Mouse (Mus musculus): ENCODE data around the gene Pgf.

Pgf gene

DNA sequence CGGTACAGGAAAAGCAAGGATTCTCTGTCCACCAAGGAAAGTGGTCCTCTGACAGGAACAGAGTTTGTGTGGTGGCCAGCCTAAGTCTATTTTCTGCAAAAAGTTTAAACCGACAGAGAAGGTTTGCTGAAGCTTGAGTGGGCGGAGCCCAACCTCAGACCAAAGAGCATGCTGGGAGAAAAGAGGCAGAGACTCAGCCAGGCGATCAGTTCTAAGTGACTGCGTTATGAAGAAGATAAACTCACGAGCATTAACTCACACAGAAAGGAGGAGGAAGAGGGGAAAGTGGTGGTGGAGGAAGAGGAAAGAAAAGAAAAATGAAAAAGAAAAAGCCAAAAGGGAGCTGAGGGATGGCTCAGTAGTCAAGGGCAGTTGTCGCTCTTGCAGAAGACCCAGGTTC, 12.7 kb upstream of the Pgf start:
- DNase-seq (ENCODE audit: low spot score) = no peak

DNA sequence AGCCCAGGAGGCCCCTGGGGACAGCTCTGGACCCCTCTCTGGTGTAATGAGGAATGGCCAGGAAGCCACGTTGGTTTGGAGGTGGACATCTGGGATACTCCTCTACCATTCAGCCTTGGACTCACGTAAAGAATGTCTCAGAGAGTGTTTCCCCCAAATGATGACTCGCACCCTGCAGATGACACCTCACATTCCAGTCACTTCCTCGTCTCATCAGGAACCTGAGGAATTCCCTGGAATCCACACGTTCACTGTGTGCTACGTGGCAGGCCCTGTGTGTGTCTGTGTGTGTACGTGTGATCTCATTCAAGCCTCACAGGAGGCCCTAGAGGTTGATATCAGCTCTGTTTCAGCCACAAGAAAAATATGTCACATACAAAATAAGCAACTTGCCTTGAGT, 8.8 kb upstream of the Pgf start:
- no peak for DNase-seq (ENCODE audit: low spot score)

DNA sequence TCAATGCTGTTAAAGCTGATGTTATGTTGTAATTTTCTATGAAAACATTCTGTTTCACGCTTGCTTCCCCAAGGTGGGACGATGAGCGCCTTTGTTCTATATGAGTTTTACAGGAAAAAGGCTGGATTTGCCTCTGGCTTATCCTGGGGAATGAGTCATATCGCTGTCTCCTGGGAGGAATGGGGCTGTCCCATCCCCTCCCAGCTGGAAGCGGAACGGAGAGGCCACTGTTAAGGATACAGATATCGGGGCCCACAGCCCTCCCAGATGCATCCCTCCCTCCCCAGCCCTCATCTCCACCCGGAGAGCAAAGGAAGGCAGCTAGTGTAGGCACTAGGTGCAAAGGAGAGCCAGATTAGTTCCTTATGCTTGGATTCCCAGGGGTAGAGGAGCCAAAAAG, 8.2 kb upstream of the Pgf start:
- no peak for DNase-seq (ENCODE audit: low spot score)

DNA sequence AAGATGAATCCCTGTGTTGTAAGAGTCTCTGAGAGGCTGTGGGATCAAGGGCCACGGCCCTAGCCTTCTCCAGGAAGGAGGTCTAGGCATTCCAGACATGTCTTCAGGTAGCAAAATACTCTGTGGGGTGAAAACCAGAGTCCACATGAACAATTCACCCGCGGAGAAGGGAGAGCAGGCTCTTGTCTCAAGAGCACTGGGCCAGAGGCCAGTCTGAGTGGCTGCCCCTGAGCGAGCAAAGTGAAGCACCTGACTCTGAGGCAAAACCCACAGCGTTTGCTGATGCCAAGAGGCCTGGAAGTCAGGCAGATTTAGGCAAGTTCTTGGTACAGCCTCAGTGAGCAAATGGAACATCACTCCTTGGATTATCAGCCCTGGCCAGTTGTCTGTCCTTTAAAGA, 6.5 kb upstream of the Pgf start:
- no peak for DNase-seq (ENCODE audit: low spot score)

DNA sequence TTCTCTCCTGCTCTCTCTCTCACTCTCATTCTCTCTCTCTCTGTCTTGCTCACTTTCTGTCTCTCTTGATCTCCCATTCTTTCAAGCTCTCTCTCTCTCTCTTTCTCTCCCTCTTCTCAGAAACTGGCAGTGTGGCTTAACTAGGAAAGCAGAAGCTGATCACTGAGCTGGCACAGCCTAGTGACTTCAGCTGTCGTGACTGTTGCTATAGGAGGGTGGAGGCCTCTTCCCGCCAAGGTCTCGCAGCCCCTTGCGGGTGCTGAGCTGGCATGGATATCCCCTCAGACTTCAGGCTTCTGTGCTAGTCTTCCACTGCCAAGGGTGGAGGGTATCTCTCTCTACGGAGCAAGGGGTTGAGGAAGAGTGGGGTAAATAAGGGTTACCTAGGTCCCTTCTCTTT, 5.3 kb upstream of the Pgf start:
- DNase-seq (ENCODE audit: low spot score) = no peak

DNA sequence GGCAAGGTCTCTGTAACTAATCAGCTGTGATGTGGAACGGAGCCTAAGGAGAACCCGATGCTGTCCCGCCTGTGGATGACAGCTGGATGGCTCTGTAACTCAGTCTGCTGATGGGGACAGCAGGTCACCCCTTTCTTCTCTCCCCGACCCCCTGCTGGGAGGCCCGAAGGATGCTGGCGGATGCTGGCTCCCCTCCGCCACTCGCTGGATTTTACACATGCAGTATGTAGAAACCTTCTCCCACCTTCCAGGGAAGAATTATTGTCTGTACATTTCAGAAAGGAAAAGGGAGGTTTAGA, 4.7 kb upstream of the Pgf start:
- DNase-seq (ENCODE audit: low spot score) = peak; percentile 66

DNA sequence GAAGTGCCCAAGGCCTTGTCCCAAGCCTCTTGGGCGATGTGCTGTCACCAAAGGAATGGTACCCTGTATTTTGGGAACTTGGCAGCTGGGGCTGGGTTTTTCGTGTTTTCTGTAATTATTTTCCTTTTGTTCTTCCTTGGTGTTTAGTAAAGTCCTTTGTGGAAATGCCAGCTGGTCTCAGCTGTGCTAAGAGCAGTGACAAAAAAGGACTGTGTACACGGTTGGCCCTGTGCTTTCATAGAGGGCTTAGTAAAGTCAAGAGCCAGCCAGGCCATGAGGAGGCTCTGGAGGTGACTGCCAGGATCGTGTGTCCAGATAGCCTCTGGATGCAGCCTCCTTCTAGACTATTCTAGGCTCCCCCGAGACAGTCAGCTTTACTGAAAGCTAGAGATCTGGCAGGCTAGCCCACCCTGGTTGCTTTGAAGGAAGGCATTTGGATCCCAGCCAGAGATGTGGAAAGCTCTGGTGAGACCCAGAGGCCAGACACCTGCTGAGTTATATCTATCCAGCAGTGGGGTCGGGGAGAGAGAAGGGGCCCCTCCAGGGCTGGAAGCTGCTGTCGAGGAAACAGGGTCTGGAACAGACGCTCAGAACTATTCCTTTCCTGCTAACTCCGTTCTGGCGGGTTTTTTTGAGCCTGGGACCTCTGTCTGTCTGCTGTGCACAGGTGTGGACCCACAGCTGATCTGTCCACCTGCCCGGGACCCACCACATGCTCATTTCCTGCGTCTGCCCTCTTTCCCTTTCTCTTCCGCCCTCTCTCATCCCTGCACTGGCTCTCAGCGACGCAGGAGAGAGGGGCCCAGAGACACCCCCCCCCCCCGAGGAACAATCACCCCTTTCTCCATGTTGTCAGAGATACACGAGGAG, 4.1 kb upstream of the Pgf start:
- no peak for DNase-seq (ENCODE audit: low spot score)

DNA sequence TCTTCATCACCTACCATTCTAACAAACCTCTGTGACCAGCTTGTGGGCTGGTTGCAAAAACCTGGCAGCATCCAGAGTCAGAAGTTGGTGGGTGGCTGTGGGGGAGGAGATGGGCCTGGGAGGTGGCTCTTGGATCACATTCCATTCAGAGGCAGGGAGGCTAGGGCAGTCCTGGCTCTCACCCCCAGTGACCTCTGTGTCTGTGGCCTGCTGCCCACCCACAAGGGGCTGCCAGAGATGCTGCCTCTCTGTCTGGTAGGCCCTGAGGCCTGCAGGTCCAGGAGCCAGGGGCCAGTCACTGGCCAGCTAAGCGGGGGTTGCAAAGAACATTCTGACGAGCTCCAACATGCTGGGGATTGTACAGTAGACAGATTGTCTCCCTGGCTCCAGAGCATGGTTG, 704 bp upstream of the Pgf start:
- DNase-seq (ENCODE audit: low spot score) = no peak

DNA sequence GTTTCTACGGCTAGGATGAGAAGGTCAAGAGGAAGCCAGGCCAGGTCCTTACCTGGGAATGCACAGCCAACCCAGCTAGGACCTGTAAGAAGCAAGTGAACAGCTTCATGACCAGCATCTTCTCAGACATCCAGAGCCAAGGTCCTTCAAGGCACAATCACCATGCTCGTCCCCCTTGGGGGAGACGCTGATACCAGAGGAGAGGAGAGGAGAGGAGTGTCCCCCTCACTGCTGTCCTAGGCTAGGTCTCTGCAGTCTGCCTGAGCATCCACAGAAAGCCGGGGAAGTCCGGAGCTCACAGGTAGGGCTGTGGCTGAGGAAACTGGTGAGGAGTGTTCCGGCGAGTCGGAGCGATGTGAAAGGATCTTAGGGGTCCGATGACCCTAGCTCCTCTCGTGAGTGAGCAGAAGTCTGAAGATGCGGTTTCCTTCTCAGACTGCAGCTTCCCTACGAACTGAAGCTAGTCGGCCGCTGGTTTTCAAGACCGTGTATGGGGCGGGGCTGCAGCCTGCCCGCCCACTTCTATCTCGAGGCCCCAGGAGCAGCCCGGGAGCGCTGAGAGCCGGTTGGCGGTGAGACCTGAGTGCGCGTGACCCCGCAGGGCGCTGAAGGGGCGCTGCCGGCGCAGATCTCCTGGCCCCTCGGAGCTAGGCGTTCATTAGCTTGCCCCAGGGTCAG, 605 bp downstream of the Pgf start:
- peak; percentile 70 for DNase-seq (ENCODE audit: low spot score)

DNA sequence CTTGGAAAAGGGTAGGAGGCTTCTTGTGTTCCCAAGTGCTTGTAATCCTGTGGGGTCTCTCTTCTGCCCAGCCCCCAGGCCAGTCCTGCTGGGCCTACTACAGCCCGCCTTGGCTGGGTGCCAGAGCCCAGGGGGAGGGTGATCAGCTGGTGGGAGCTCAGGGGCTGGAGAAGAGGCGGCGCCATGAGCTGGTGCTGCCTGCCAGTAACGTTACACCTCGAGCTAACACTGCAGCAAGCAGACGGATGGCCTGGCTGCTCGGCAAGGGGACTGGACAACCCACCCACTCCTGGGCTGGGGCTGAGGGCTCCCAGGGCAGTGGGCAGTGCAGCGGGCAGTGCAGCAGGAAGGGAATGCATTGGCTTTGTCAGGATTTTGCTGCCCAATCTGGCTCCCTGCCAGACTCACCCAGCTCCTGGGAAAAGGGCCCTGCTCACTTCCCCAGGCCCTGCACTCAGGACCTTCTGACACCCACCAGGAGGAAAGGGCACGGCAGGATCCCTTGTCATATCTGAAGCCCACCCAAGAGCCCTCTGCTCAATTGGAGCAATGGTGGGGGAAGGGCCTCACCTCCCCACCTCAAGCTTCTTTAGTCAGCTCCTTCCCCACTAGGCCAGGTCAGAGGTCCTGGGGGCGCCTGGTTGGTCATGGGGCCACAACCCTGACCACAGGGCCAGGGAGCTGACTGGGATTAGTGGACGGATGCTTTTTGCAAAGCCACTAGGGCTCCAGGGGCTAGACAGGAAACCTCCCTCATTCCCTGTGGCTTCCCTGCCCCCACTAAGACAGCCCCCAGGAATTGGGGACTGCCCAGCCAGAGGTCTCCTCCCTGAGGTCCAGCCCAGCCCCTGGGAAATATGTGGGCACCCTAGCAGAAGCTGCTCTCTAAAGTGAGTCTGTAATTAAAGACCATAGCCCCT, 1.4 kb downstream of the Pgf start:
- DNase-seq (ENCODE audit: low spot score) = peak; percentile 73

DNA sequence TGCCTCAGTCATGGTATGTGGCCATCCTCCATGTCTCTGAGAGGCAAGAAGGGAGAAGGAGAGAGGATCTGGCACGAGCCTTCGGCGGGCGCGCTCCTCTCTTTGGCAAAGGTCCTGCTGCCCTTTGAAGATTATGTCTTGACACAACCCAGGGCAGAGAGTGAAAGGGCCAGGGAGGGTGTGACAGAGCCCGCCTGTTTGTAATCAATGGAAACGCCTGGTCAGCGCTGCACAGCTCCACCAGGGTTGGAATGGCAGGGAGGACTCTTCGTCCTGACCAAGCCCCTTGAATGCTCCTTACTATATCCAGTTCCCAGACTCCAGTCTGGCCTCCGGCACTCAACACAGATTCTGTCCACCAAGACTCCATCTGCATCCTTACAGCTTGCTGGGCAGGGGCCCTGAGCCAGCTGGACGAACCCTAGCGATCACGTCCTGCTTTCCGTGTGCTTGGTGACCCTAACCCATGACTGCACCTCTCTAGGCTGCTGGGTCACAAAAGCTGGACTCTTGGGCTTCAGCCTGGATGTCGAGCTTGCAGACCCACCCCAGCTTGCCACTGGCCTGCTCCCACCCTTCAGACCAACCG, 2.4 kb downstream of the Pgf start:
- DNase-seq (ENCODE audit: low spot score) = no peak

DNA sequence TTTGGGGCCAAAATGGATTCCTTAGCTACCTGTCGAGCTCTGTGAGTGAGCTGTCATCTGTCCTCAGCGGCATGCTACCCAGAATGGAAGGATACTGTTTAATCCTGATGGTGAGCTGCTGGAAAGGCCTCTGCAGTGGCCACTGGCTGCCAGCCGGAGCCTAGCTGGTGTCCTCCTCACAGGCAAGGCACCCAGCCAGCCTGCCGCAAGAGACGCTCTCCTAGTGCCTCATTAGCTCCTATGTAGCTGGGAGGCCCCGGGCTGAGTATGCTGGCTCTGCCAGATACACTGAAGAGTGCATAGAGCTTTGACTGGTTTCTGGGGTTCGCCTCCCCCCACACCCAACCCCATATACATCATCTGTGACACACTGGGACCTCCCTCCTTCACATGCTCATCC, 3.6 kb downstream of the Pgf start:
- no peak for DNase-seq (ENCODE audit: low spot score)

DNA sequence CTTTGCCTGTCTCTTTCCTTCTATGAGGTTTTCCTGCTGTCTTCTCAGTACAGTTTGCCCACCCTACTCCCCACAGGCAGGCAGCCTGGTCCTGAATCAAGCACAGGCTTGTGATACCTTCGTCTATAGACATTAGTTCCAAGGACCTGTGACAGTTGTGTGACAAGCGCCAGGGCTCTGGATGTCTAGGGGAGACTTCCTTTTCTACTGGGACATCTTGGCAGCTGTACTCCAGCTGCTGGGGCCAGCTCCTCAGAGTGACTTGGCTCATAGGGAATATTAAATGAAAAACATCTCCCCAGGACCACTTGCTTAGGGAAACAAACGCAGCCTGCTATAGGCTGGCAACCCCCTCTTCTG, 6.7 kb downstream of the Pgf start:
- no peak for DNase-seq (ENCODE audit: low spot score)

DNA sequence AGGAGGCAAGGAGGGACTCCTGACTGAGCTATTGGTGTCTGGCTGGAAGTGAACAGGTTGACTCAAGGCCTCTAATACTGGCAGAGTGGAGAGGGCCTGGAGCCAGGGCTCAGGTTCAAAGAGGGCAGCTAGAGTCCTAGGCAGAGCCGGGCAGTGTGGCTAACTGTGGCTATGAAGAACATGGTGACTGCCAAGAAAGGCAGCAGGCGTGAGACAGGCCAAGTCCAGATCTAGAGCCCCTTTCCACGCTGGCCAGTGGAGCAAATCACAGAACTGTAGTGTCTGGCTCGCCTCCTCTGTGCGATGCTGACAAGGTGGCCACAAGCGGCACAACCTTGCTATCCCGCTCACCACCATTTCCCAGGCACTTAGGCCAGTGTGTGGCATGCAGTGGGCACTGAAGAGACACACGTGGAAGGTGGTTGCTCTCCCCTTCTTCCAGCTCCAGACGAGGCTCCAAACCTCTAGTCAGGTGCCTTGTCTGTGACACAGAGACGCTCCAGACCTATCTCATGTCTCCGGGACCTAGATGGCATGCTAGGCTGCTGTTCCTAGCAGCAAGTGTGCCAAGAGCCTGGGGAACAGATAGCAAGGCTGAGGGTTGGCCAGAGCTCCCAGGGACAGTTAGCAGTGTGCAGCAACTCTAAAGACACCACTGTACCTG, 7.2 kb downstream of the Pgf start:
- no peak for DNase-seq (ENCODE audit: low spot score)

DNA sequence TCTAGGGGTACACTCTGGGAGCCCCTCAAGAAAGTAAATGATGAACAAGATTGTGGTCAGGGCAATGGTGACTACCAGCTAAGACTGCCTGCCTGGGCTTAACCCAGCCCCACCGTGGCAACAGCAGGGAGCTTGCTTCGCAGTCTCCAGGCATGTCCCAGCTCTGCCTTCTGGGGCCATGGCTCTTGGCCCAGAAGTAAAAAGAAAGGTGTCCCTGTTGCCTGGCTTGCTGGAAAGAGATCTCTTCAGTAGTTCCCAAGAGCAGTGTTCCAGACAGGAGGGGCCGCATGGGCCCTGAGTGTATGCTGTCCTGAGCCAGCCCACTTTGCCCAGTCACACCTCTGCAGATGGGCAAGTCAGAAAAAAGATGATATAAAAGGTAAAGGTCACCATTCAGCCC, 7.7 kb downstream of the Pgf start:
- DNase-seq (ENCODE audit: low spot score) = no peak

DNA sequence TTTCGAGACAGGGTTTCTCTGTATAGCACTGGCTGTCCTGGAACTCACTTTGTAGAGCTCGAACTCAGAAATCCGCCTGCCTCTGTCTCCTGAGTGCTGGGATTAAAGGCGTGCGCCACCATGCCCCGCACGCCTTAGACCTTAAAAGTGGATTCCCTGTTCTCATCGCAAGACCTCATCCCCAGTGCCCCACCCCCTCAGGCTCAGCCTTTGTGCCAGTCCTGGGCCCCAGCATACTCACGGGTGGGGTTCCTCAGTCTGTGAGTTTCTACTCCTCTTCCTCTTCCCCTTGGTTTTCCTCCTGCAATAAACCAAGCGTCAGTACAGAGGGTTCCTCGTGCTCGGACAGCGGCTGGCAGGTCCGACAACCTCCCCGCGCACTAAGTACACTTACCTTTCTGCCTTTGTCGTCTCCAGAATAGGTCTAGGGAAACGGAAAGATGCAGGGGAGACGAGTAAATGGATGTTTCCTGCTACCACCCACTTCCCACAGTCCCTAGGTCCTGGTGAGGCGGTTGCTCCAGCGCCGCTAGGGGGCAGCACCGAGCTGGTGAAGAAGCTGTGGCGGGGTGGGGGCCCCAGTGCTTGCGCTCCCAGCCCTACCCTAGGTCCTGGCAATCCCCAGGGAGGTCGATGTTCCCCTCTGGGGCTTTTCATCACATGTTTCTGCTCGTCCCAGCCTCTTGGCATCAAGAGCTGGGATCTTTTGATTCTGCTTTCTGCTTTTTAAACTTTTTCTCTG, 8.3 kb downstream of the Pgf start:
- DNase-seq (ENCODE audit: low spot score) = peak; percentile 88

DNA sequence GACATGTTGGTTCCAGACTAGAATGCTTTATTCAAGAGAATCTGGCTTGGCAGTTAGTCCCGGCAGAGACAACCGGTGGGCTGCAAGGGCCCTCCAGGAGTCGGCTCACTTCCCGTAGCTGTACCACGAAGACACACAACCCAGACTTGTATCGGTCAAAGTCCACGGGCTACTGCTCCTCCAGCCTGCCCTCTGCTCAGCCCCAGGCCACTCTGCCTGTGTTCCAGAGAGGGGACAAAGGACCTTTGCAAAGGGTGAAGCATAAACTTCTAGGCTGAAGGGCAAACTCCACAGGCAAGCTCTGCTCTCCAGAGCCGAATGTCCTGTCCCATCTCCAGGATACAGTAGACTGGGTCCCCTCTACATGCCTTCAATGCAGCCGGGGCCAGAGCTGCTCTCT, 11.0 kb downstream of the Pgf start:
- no peak for DNase-seq (ENCODE audit: low spot score)

DNA sequence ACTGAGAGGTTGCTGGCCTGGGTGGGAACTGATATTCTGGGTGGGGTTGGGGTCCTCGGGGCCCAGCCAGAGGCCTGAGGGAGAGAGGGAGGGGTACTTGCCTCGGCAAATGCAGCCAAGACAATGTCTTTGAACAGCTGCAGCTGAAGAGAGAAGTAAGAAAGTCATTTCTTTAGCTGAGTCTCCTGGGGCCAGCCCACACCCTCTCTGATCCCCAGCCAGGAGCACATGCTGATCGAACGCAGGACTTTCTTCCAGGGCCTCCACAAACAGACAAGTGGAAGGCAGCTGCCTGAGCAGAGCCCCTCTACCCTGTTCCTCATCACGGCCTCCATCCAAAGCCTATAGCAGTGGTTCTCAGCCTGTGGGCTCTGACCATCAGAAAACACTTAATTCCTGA, 12.6 kb downstream of the Pgf start:
- no peak for DNase-seq (ENCODE audit: low spot score)

DNA sequence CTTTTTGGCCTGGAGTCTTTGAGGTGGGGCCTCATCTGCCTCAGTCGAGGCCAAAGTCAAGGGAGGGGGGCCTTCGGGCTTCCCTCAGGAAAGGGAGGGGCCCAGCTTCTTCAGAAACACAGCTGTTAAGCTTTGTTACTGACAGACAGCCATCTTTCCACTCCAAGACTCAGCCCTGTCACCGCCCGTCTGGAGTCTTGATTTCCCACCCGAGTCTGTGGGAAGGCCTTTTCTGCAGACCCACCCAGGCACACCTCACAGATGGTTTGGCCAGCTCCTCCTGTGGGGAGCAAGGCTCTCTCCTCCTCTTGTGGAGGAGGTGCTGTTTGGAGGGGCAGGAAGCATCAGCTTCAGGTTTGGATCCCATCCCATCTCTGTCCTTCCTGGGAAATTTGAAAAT, 18.0 kb downstream of the Pgf start:
- DNase-seq (ENCODE audit: low spot score) = no peak

DNA sequence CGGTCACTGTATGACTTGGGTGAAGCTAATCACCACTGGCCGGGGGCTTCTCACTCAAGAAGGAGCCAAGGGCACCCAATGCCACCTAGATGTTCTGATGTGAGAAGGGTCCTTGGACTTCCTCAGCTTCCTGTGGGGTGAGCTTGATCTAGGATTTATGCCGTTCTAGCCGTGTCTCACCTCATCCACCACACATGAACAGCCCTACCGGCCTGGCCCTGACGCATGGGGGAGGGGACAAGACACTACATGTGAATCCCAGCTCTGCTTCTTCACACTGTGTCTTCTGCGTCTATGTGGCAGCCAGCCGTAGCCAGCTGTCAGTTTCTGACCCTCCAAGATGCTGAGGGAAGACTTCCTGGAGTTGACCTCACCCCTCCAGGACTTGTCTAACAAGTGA, 18.8 kb downstream of the Pgf start:
- DNase-seq (ENCODE audit: low spot score) = no peak

DNA sequence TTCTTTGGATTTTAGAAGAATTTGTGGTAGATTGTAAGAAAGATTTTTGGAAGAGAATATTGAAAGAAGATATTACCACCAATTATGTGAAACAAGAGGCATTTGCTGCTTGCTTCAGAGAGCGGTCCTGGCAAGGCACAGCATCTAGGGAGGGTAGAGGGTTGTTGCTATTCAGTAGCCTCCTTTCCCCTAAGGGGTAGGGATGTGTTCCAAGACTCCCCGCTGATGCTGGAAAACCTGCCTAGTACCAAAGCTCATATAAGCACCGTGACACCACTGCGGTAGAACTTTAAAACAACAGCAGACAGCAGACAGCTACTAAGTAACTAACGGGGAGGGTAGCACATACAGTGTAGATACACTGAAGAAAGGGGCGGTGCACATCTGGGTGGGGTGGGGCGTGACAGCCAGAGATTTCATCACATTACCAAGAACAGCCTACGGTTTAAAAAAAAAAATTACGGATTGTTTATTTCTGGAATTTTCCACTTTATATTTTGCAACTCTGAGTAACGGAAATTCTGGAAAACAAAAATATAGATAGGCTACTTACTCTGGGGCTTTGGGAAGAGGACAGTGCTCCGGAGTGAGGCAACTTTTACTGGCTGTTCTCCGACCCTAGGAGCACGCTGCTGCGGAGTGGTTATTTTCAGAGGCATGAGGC, 19.7 kb downstream of the Pgf start:
- no peak for DNase-seq (ENCODE audit: low spot score)

Measured in retina, embryonic 14.5 days (tissue).